Mouse (Mus musculus) cerebellum, postnatal 4 days (tissue): ENCODE data around the gene Efhd2.

ENCODE experiments used
- DNase-seq, 2 experiments: peaks; one replicate each; pipeline ENCODE4 v3.0.0; 2022; ENCODE audit warnings: low spot score in 2 of 2, mixed read lengths in 1 of 2

Gene Efhd2

GRCm38 (mm10) chr4:141860246-141860841 is 14.4 kb downstream of the Efhd2 start:
- no peak for DNase-seq

- no peak for DNase-seq
Observed at GRCm38 (mm10) chr4:141859351-141859750, 15.4 kb downstream of the Efhd2 start.

DNA sequence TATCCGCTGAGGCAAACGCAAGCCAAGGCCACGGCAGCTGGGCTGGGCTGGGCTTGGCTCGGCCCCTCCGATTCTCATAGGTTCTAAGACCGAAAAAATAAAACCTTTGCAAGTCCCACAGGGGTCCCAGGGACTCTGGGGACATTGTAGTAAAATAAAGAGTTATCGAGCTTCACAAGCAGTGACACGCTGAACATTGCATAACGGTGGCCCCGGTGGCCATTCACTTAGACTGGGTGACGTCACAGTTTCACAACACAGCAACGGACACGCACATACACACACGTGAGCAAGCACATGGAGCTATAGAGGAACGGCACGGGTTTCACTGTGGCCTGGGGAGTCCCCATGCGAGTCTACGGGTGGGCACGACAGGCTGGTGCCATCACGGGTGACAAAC is 16.2 kb downstream of the Efhd2 start:
- no peak for DNase-seq

DNA sequence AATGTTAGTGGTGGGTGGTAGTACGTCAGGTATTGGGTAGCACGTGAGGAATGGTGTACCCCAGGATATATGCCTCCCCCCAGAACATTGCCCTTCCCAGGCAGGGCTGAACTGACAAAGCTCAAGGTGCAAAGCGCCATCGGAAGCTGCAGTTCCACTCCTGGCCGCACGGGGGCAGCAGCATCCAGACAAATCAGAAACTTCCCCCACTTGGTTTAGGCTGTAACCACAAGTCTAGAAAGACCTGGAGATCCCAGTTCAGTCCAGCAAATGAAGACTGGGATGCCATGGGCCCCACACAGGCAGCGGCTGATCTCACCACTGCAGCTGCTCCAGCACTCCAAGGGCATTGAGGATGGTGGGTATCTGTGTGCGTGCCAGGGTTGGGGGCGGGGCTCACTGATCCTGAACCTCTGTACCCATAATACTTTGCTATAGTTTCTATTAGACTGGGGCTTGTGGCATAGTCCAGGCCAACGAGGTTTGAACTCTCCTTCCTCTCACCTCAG is 17.2 kb downstream of the Efhd2 start:
- DNase-seq = peak; percentile 87 to 92

DNA sequence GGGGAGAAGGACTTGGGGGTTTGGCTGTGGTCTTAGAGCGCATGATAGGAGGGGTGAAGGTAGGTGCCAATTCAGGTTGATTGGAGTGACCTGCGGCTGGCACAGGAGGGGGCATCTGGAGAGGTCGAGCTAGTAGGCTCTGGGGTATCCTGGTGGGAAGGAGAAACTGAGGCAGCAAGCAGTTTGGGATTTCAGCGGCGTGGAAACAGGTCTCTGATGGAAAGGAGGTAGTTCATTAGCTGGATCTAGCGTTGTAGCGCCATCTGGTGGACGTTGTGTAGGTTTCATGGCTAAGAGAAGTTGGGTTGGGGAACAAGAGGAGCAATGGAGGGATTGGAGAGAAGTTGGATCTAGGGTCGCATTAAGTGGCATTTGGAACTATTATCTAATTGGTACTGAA is 21.3 kb downstream of the Efhd2 start:
- DNase-seq = peak in 1 of 2 experiments; percentile 65

DNA sequence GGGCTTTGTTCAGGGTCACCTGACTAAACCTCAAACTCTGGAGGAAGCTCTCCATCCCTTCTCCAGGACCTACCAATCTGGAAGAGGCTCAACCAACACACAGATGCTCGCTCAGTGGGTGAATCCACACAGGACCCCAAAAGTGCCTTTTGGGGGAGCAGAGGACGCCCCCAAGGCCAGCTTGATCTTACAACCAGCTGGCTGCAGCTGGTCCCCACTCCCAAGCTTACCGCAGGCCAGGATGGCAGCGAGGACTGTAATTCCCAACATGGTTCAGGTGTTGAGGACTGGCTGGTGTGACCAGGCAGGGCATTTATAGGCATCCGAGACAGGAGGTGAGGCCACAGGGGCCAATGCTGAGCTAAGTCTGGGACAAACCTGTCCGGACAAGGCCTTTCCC is 28.7 kb downstream of the Efhd2 start, which contains the start of gene Ctrc:
Gene Ctrc (minus strand): TSS at position 361 of the 400 bp plus-strand sequence.
- no peak for DNase-seq

GRCm38 (mm10) chr4:141834536-141835095 is 40.1 kb downstream of the Efhd2 start:
- no peak for DNase-seq

GRCm38 (mm10) chr4:141833911-141834310 is 40.8 kb downstream of the Efhd2 start:
- no peak for DNase-seq

- DNase-seq = no peak
Observed at GRCm38 (mm10) chr4:141831361-141831760, 43.4 kb downstream of the Efhd2 start.

DNA sequence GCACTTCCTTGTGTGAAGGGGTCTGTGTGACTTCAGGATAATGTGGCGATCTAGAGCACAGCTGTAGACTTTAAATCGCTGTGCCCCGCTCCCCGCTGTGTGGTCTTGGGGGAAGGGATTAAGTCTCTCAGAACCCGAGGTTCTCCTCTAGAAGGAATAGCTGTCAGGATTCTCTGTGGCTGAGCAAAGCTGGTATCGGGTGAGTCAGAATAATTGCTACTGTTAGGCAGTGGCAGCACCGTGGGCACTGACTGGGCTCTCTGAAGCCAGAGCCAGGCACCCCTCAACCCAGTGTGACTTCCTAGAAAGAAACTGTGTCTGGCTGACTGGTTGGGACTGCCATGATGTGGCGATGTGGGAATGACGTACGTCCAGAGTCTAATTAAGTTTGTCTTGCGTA is 44.3 kb downstream of the Efhd2 start:
- DNase-seq = no peak

DNA sequence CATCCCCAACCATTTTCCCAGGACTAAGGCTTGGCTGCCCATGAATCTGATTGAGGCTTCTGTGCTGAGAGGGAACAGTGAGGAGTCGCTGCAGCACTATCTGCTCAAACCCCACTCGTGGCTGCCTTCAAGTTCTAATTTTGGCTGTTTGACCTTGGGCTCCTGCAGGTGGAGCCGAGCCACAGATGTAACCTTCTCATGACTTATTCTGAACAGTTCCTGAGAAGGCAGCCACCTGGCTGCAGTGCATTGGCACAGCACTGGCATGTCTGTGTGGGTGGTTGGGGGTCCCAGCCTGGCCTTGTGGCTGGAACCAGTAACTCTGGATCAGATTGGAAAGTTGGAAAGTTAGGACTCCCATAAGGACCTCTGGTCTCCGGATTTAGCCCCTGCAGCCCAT is 46.5 kb downstream of the Efhd2 start:
- no peak for DNase-seq

DNA sequence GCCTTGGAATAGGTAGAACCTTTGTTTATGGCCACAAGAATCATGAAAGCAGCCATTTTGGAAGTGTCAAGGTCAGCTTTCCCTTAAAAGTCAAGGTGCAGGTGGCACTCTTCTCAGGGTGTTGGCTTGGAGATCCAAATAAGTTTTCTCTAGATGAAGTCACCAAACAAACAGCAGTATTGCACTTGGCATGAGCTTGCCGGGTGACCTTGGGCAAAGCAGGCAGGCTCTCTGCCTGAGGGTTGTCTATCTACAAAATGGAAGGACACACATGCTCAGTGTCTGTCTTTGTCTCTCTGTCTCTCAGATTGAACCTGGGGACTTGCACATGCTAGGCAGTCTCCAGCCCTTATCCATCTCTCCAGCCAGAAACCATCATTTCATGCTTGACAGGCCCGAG is 47.3 kb downstream of the Efhd2 start:
- DNase-seq = no peak

- DNase-seq = no peak
Observed at GRCm38 (mm10) chr4:141826060-141826459, 48.7 kb downstream of the Efhd2 start, which contains the start of gene Cela2a. Cela2a (minus strand) TSS chr4:141826160.

DNA sequence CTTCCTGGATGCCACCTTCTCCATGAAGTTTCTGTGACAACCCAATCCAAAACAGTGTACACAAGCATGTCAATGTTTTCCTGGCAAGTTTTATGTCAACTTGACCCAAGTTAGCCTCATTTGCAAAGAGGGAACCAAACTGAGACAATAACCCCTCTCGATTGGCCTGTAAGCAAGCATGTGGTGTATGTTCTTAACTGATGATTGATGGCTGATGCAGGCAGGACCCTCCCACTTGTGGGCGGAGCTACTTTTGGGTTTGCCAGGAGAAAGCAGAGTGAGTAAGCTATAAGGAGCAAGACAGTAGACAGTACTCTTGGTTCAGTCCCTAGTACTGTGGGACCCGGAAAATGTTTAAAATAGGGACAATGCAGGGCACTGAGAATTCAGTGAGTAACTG is 51.7 kb downstream of the Efhd2 start:
- DNase-seq = peak in 1 of 2 experiments; percentile 7

GRCm38 (mm10) chr4:141822089-141822488 is 52.6 kb downstream of the Efhd2 start:
- DNase-seq = peak in 1 of 2 experiments; percentile 19

DNA sequence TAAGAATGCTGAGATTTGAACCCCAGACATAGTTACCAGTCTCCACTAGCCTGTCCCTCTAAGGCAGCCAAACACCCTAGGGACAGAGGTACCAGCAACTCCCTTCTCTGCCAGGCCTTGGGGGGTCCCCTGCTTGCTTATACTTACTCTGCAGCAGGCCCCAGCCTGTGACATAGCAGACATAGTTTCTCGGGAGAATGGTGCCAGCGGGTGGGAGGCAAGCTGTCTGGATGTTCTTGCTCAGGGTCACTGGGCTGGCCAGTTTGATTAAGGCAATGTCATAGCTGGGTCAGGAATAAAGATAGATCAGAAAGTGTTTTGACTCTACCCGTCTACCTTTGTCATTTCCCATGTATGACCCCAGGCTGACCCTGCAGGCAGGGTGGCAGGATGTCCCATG is 53.5 kb downstream of the Efhd2 start:
- DNase-seq = no peak

- peak in 1 of 2 experiments; percentile 10 for DNase-seq
Observed at GRCm38 (mm10) chr4:141819316-141819715, 55.4 kb downstream of the Efhd2 start.

DNA sequence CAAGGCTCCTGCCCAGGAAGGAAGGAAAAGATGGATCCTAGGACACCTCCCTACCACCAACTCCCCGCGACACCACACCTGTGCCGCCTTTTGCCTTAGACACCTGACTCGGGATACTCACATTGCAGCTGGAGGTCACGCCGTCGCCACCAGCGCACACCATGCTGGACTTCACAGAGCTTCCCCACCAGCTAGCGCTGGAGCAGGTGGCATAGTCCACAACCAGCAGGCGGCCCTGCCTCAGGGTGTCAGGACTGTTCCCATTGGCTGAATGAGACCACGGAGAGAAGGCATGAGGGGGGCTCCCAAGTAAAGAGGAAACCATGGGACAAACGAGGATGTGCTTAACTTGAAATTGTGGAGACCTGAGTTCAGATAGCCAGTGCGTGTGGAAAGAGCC is 55.9 kb downstream of the Efhd2 start:
- peak in 1 of 2 experiments; percentile 7 for DNase-seq

- no peak for DNase-seq
Observed at GRCm38 (mm10) chr4:141817706-141818105, 57.0 kb downstream of the Efhd2 start.

DNA sequence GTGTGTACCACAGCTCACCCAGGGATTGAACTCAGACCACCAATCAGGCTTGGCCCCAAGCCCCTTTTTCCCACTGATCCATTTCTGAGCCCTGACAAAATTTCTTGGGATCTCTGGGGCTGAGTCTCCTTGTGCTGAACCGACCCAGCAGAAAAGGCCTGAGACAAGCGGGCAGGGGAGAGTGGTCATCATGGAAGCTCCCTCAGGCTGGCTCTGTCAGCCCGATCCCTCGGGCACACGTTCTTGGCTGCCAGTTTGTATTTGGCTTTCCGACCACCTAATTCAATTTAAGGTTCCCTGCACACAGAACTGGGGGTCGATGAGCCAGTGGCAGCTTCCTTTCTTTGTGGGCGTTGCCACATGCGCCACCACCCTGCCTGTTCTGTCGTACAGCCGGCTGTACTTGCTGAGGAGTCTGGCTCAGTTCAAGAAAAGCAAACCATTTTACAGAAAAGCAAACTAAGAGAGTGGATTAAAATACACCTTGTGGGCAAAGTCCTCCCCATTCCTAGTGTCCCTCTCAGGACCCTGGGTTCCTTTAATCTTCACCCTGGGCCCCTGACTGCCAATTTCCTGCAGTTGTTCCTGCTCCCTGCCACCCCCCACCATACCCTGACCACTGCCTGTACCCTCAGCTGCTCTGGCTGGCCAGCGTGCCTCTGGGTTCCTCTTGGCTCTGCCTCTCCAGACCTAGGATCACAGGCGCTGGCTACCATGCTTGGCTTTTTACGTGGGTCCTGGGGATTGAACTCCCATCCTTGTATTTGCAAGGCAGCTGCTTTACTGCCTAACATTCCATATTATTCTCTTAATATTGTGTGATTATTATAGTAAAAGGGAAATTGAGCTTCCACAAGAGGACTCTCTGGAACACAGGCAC is 57.7 kb downstream of the Efhd2 start:
- DNase-seq = peak in 1 of 2 experiments; percentile 15

- DNase-seq = no peak
Observed at GRCm38 (mm10) chr4:141816267-141816666, 58.5 kb downstream of the Efhd2 start.

DNA sequence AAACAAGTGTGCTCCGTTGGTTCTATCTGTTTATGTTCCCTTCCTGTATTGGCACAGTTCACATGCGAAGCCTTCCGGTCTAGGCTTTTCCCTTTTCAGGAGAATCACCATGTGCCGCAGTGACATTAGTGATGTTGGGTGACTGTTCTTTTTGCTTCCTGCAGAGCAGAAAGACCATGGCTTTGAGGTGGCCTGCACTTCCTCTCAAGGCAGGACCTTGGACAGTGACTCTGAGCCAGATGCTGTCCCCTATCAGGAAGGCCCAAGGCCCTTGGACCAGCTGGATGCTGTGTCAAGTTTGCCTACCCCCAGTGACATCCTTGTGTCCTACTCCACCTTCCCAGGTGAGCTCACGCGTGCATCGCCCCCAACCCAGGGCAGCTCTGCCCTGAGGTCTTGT is 63.3 kb downstream of the Efhd2 start:
- DNase-seq = no peak
